Mouse (Mus musculus) skeletal muscle tissue, adult 2 months (tissue): ENCODE results near the gene Boll.

Source experiments
- DNase-seq: peaks from one replicate; pipeline ENCODE4 v3.0.0-alpha.2; 2012; ENCODE audit warnings: low read depth, low spot score

Boll gene

GRCm38 (mm10) chr1:55207561-55207960, 155.7 kb downstream of the Boll start:
- no peak for DNase-seq

- no peak for DNase-seq
Observed at GRCm38 (mm10) chr1:55205808-55206327, 157.4 kb downstream of the Boll start.

- peak; percentile 52 for DNase-seq
Observed at GRCm38 (mm10) chr1:55201850-55202752, 161.2 kb downstream of the Boll start.

GRCm38 (mm10) chr1:55198719-55199118, 164.6 kb downstream of the Boll start:
- no peak for DNase-seq
